Mouse (Mus musculus): Measurements from ENCODE around the gene Ppp2r1a.

Gene Ppp2r1a

GRCm38 (mm10) chr17:20944985-20945891 is at the start of gene Ppp2r1a:
Gene Ppp2r1a, plus strand, starts transcription at chr17:20945311.
- DNase-seq = peak; percentile 98

DNA sequence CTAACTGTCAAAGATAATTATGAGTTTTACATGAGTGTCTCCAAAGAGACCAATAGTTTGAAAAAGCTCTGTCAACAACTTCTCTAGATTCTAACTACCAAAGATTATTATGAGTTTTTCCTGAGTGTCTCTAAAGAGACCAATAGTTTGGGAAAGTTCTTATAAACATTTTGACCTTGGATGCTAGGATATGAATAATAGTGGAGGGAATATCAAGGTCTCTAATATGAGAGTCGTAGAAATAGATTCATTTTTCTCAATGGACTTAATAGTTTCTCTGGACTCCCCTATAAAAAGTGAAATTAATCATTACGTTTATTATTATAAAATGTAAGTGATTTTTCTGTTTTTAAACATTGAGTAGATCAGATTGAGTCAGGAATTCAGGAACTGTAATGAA is 40.1 kb upstream of the Ppp2r1a start, which contains the start of gene Vmn1r231:
TSS of gene Vmn1r231 (minus strand) at position 101 of the 400 bp plus-strand sequence.
- no peak for DNase-seq

DNA sequence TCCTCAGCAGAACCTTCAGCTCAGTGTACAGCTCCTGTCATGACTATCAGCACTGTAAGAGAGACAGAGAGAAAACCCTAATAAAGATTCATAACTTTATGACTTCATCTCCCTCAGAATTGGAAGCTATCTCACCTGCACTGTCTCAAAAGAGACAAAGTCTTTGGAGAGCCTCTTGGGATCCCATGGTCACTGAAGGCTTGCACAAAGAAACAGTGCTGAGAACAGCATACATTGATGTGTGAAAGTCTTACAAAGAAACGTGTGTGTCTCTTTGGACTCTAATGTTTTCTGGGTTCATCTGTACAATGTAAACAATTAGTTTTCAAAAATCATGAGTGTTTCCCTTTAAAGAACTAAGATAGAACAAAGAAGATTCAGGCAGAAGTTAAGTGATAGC is 25.5 kb upstream of the Ppp2r1a start, which contains the start of gene Vmn1r232:
TSS of gene Vmn1r232 (minus strand) at position 101 of the 400 bp plus-strand sequence.
- no peak for DNase-seq

DNA sequence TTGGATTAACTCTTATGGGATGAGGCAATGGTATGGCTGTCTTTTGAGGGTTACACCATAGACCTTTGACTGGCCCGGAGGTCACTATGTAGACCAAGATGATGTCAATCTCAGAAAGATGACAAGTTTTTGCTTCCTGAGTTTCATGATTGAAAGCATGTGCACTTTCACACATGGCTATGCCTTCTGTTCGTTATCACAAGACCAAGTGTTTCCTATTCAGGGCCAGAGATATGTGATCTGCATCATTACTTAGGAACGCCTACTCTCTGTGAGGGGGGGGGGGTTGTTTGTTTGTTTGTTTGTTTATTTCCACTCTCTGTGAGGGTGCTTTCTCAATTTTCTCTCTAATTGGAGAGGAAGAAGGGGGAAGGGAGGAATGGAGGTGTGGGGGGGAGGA is 885 bp upstream of the Ppp2r1a start:
- DNase-seq = no peak

- no peak for DNase-seq
Observed at GRCm38 (mm10) chr17:20946026-20946565, 985 bp downstream of the Ppp2r1a start.

- no peak for DNase-seq
Observed at GRCm38 (mm10) chr17:20946636-20947035, 1.5 kb downstream of the Ppp2r1a start.

DNA sequence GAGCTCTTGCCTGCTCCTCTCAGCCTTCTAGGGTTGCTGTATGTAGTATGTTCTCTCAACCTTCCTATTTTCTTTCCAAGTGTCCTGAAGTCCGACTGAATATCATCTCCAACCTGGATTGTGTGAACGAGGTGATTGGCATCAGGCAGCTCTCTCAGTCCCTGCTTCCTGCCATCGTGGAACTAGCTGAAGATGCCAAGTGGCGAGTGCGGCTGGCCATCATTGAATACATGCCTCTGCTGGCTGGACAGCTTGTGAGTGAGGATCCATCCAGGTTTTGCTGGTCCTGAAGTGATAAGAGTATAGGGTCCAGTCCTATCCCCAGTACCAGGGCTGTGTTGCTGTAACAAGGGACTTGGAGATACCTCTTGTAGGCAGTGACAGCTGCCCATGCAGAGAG is 15.3 kb downstream of the Ppp2r1a start:
- no peak for DNase-seq

DNA sequence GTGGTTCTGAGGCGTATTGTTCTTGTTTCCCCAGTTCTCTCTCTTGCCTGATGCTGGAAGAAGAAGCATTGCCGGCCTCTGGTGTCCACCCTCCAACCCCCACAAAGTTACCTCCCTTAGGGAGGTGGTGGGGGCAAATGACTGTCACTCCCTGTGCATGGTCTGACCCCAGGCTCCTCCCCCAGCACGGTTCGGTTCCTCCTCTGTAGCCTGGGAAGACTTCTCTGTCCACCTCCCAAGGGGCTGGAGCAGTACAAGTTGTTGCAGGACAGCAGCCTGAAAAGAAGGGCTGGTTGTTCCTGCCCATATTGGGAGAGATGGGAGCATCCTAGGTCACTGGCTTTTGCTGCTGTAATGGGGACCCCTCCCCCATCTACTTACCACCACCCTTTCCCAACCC is 20.3 kb downstream of the Ppp2r1a start:
- DNase-seq = no peak

DNA sequence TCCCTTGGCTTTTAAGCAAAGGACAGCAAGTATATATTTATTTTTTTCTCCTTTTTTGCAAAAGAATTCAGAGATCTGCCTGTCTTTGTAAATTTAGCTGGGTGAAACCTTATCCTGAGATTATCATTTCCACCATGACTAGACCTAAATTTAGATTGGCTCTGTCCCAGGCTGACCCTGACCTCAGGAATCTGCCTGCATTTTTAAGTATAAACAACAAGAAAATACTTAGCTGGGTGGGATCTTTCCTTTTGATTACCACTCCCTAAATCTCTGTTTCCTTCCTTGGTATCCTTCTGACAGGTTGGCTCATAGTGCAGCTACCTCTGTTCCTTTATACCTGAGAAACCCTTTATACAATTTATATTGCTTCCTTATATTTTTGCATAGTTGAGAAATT is 21.6 kb downstream of the Ppp2r1a start:
- no peak for DNase-seq

DNA sequence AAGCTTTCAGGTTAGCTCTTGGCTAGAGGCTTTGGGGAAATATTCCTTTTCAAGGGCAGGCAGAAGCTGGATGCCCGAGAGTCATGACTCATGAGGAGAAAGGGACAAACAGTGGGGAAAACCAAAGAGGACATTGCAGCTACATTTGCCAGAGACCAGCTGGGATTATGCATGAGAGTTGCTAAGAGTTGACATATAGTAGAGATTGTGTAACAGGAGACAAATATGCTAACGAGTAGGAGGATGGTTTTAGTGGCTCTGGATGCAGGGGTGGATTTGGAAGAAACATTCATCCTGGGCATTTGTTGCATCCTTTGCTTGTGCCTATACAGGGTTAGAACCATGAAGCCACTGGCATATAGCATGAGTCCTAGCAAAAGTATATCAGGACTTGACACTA is 48.6 kb downstream of the Ppp2r1a start:
- no peak for DNase-seq

- no peak for DNase-seq
Observed at GRCm38 (mm10) chr17:20996364-20996763, 51.3 kb downstream of the Ppp2r1a start, which contains the start of gene Vmn1r233. Gene Vmn1r233, minus strand, starts transcription at chr17:20996464.

- peak; percentile 88 for DNase-seq
Observed at GRCm38 (mm10) chr17:21008382-21009331, 63.5 kb downstream of the Ppp2r1a start, which contains the start of gene Zfp160. Gene Zfp160, plus strand, starts transcription at chr17:21008903.

DNA sequence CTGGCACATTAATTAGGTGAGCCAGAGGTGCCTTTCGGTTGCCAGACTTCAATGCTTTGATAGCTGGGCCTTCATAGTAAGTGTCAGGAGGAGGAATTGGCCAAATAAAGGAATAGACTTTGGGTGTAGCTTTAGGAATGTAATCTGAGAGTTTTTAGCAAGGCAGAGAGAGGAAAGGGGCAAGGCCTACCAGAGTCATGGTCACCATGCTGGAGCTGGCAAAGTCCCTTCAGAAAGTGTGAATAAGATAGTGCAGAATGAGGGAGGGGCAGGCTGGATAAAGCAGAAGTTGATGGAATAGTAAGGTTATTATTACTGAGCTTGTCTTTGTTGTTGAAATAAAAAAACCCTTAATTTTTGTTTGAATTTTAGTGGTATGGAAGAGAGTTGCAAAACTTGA is 64.6 kb downstream of the Ppp2r1a start:
- no peak for DNase-seq
